Mouse (Mus musculus): Measurements from ENCODE around the gene Mrfap1.
"Not testable (repeated sequence)": the region's sequence is repeated elsewhere in the genome, so short reads cannot be mapped to it uniquely, and the experiment has no call there.

The Mrfap1 gene

DNA sequence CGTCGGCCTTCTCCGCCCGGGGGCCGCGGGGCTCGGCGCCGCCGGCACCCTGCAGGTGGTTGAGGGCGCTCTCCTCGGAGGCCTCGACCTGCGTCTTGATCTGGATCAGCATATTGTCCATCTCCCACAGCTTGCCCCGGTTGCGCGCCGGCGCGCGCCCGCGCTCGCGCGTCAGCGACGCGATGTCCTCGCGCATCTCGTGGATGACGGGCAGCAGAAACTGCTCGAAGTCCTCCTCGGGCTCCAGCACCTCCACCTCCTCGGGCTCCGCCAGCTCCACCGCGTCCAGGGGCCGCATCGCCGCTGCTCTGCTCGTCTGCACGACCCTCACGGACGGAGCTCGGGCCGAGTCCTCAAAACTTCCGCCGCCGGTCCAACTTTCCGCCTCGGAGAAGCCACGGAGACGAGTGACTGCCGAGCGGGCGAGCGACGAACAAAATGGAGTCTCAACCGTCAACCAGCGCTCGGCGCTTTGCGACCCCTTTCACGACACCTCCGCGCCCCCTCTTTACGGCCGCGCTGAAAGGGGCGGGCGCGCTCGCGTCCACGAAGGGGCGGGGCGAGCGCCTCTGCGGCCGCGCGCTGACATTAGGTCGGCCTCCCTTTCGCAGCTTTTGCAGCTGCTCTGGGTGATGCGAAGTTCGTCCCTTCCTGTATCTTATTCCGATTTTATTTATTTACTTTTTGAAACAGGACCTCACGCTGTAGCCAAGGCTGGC is at the start of gene Mrfap1:
TSS of gene Mrfap1 (minus strand) at position 477 of the 719 bp plus-strand sequence.
- in situ Hi-C loops (cut with MseI, MboI), result not testable (repeated sequence)

DNA sequence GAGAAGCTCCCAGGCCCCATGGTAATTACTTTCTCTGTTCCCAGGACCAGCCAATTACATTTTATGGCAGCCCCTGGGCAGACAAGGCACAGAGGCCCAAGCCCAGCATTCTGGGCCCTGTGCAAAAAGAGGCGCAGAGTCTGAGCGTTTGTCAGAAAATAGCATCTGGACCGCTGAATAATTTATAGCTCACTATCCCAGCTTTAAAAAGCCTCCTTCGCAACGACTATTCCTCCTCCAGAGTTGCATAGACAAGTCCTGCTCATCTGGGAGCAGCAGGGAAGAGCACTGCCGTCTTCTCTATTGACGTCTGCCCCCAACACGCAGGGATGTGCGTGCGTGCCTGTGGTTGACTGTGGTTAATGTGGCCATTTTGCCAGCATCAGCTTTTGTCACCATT is 47.9 kb upstream of the Mrfap1 start:
- in situ Hi-C loops (cut with MseI, MboI), result no loop called here

DNA sequence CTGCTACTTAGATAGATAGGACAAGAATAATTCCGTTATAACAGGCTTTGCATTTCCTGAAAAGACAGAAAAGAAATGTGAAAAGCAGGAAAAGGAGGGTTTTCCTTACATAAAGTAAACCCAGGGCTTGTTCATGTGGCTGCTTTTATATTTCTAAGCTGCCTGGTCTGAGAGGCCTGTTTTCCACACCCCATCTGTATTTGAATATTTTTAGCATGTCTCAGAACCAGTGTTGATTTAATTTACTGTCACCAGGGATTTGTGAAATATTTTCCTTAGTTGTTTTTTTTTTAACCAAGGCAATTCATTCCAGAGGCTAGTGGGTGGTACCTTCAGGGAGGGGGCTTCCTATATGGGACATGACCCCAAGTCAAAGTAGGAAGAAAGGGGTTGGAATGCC is 45.1 kb upstream of the Mrfap1 start:
- in situ Hi-C loops (cut with MseI, MboI), result no loop called here

DNA sequence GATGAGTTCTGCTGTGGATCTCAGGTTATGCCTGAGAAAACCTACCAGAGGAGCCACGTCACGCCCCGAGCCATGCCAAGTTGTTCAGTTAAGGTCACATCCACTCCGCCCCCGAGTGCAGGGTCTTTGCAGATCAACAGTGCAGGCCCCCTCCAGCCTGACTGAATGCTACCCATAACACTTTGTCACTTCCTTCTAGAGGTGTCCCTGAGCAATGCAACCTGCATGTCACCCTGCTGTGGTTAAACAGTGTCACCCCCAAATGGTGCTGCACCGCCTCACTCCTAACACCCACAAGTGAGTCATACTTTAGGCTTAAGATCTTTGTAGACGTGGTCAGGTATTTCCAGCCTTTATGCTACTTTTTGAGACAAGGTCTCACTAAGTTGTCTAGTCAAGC is 43.5 kb upstream of the Mrfap1 start:
- in situ Hi-C loops (cut with MseI, MboI), result no loop called here

DNA sequence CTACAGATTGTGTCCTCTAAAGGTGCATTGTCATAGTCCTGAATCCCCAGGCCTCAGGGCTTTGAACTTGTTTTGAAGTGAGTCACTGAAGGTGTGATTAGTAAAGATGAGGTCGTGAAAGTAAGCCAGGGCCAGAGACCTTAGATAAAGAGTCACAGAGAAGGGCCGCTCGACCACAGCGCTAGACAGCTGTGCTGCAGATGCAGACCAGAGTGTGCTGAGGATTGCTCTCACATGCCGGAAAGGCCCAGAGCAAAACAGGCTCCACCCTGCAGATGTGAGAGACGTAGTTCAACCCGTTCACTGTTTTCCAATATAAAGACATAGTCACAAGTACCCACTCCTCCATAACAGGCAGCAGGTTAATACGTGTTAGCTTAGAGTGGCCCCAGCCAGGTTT is 43.0 kb upstream of the Mrfap1 start:
- in situ Hi-C loops (cut with MseI, MboI), result no loop called here

DNA sequence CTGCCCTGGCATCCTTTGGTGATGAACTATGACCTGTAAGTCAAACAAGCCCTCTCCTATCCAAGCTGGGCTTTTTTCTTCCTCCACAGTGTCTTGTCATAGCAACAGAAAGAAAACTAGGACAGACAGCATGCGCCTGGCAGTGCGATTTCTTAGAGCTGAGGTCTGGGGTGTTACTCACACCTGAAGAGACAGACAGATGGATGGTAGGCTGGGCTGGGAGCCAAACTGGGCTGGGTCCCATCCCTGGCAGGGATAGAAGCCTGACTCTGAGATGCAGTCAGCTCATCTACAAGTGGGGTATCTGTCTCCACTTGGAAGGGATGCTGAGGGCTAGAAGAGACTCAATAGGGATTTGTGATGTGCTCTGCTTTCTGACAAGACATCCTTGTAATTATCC is 42.5 kb upstream of the Mrfap1 start:
- in situ Hi-C loops (cut with MseI, MboI), result no loop called here

DNA sequence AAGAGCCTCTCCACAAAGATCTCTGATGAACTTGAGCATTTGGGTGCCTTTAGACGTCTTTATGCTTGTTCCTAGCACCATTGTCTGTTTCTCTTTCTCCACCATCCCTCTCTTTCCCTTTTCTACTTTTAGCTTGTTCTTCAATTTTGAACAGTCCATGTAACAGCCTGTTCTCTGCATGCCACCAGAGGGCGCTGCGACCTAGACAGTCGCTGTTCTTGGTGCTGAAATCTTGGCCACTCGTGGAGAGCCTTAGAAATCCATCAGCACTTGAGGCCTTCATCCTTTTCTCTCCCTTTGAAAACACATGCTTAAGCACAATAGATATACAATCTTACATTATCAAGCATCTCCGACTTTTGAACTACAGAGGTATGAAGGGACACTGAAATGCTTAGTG is 39.4 kb upstream of the Mrfap1 start:
- in situ Hi-C loops (cut with MseI, MboI), result no loop called here

DNA sequence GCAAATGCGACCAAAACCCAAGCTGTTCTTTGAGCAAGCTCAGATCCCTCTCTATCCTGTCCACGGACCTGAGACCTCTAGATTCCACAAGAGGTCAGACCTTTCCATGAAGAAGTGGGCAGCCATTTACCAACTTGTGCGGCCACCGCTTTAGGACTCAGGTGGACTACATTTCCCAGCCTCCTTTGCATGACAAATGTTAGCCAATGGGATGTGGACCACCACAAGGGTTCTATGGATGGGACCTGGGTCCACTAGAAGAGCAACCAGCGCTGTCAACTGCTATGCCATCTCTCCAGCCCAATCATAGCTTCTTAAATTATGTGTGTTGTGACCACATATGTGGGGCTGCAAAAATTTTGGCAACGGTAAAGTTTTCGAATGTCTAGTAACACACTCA is 34.7 kb upstream of the Mrfap1 start:
- in situ Hi-C loops (cut with MseI, MboI), result no loop called here

DNA sequence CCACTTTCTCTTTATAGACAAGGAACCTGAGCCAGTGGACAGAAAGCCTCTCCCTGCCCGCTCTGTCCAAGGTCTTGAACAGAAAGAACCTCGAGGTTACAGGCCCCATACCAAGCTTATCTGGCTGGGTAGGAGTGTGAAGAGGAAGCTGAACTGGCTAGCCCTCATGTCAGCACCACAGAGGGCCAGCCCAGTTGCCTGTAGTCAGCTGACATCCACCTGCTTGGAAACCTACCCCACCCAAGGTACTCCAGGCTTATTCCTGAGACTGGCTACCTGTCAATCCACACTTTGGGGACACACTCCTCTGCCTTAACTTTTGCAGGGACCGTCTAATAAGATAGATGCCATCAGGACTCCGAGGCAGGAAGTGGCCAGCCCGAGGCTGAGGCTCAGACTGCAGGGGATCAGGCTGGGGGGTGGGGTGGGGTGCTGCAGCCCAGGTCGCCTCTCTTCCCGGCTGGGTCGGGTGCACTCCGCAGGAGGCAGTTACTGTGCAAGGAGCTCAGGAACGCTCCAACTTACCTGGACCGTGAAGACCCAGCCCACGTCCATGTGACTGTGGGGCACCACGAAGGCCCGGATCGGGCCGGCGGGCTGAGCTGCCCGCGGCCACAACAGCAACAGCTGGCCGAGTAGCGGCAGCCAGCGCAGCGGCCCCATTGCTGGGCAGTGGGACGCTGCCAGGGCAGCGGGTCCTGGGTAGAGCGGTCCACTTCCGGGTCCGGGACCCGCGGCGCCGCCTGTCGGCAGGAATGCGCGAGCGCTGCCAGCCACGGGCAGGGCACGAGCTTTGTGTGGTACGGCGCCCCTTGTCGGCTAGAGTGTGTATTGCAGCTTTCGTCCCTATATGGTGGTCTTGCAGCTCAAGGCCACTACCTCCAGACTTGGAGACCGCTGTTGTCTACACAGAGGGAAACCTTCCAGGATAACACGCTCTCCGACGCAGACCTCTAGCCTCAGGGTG is 33.6 kb upstream of the Mrfap1 start, which contains the start of gene Man2b2:
TSS of gene Man2b2 (minus strand) at position 741 of the 967 bp plus-strand sequence.
- in situ Hi-C loops (cut with MseI, MboI), result no loop called here

DNA sequence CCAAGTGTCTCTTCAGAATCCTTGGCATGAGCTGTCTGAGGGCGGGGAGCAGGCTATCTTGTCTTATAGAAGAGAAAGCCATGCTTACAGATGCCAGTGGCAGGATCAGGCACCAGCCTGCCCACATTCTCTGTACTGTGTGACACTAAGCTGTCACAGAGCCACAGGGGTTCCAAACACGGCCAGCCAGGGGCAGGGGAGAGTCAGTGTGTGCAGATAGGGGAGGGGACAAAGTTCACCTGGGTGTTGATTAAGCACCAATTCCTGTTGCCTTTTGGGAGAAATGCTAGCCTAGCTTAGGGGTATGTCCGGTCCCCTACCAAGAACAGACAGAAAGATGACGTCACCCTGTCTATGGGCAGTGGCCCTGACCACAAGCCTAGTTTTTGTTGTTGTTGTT is 32.5 kb upstream of the Mrfap1 start:
- in situ Hi-C loops (cut with MseI, MboI), result no loop called here

DNA sequence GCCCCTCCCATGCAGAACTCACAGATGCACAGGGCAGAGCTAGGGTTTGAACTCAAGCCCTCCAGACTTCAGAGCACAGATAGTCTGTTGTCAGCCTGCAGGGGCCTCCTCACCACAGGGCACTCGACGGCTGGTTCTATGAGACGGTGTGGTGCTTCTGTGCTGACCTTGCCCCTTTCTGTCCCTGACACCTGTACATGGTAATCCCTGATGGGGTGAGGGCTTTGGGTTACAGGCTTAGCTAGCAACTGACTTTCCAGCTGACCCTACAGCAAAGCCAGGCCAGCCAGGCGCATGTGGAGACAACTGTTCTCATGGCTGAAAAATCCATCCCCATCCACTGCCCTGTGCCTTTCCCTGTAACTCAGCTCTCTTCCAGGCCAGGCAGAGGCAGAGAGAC is 26.3 kb upstream of the Mrfap1 start:
- in situ Hi-C loops (cut with MseI, MboI), result no loop called here

DNA sequence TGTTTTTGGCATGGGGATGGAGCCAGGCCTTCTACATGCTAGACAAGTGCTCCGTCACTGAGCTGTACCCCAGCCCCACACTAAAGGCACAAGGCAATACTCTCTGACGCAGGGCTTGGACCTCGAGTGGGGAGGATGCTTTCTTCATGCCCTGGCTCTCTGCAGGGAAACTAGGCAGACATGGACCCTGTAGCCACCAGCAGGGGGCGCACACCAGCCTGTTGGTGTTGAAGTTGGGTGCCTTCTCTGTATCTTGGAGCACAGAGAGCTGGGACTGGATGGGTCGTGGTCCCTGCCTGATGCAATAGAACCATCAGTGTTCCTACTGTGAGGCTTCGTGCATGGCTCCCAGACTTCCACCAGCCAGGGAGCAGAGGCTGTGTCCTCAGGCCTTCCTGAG is 23.6 kb upstream of the Mrfap1 start:
- in situ Hi-C loops (cut with MseI, MboI), result no loop called here

DNA sequence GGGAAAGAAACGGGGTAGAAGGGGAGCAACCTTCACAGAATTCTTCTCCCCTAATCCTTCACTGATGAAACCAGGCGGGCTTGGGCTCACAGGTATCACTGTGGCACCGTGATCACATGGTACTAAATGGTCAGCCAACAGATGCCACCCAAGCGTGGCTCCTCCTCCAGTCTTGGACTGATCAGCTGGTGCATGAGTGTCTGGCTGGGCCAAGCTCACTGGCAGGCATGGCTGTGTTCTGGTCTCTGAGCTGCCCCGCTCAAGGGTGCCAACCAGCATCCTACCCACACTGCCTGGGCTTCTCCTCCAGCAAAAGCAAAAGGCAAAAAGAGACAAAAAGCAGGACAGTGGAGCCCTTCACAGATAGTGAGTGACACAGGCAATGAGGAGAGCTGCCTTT is 23.2 kb upstream of the Mrfap1 start:
- in situ Hi-C loops (cut with MseI, MboI), result no loop called here

DNA sequence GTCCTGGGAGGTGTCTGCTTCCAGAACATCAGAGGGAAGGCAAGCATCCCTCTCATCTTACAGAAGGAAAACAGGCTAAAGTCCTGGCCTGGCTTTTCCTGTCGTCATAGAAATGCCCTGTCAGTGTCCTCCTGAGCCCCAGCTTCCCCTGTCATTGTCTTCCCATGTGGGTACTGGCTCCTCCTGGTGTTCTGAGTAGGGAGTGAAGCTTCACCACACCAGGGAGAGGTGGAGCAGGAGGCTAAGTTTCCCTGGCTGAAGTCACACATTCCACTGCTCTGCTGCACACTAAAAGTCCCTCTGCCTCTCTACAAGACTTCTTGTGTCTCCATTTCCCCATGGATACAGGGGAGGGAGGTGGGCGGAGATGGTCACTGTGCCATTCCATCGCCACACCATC is 21.2 kb upstream of the Mrfap1 start:
- in situ Hi-C loops (cut with MseI, MboI), result no loop called here

DNA sequence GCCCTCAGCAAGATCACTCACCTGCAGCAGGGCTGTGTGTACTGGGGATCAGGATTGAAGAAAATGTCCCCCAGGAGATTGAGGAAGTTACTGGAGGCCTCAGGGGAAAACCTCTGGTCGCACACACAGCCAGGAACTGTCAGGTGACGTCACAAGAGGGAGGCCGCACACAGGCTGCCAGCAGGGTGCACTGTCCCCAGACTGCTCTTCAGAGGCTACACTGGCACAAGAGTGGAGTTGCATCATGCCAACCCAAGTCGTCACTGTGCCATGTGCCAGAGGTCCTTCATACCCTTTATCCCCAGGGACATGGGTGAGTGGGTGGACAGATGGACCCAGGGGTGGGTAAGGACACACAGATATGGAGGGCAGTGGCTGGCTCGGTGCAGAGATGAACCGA is 18.0 kb upstream of the Mrfap1 start:
- in situ Hi-C loops (cut with MseI, MboI), result no loop called here

DNA sequence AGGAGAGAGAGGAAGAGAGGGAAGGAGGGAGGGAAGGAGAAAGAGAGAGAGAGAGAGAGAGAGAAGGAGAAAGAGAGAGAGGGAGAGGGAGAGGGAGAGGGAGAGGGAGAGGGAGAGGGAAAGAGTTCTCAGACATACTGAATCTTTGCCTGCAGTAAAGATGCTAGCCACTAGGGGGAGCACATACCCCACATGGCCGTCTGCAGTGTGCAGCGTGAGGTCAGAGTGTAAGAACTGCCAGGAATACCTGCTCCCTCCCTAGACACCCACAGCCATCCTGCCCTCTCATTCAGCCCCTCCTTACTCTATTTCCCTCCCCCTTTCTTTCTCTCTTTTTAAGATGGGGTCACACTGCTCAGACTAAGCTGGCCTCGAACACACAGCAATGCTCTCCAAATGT is 14.8 kb upstream of the Mrfap1 start:
- in situ Hi-C loops (cut with MseI, MboI), result no loop called here

DNA sequence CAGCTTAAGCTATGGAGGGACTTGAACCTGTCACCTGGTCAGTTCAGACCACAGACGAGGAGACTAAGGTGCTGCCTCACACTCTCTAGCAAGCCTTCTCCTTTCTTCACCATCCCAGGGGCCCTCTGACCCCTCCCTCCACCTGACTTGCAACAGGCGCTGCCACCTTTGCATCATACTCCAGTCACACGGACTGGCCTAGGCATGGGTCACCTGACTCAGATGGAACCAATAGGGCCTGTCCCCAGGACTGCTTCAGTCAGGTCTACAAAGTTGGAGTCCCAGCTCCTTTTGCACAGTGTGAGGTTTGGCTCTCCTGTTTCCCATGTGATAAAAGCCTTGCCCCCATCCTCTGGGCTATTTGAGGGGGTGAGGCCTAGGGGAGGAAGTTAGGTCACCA is 14.1 kb upstream of the Mrfap1 start:
- in situ Hi-C loops (cut with MseI, MboI), result no loop called here

DNA sequence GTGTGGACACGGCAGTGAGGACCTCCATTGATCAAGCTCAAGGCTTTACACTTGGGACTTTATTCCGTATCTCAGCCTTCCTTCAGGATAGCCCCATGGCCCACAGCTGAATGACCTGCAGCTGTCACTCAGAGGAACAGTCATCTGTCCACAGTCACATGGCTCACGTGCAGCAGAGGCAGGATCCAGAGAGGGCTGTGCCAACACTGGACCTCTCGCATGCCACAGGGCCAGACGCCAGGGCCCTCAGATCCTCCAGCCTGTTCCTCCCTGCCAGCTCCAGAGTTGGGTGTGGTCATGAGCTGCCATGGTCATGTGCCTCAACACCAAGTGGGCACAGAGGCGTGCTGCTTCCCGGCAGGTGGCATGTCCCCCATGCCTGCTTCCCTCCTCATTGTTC is 12.6 kb upstream of the Mrfap1 start:
- in situ Hi-C loops (cut with MseI, MboI), result loop anchor here in 1 of 2 experiments (5.0 kb wide), 1 partner anchor 52 kb away; no protein-coding TSS in a partner anchor

DNA sequence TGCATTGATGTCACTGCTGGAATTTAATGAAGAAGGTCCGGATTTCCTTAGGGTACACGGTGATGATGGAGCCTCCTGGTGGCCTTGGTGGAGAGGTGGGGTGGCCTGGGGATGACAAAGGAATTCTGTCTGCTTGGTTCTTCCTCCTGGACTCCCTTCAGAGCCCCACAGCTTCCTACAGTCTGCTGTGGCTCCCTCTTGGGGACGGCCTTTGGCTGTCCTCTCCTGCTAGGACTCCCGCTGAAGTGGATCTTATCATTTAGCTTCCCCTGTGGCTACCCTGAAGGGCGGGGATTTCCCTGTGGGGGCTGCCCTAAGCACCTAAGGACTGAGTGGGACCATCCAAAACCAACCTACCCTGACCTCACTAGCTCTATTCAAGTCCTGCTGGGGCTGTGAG is 10.5 kb upstream of the Mrfap1 start:
- in situ Hi-C loops (cut with MseI, MboI), result loop anchor here in 1 of 2 experiments (5.0 kb wide), 1 partner anchor 50 kb away; no protein-coding TSS in a partner anchor

DNA sequence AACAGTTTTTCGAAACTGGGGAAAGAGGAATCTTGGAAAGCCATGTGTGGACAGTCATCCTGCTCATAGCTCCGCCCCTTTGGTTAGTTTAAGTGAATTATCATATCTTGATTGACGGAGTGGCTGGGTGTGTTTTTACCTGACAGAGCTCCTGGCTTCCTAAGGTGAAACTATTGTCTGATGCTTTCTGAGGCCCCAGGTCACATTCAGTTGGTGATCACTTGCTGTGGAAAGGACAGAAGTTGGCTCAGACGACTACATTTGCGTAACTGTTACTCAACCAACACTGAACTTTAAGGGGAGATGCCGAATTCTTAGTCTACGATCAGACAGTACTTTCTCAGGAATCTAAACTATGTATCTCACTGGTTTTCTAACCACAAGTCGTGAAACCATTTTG is 719 bp upstream of the Mrfap1 start:
- in situ Hi-C loops (cut with MseI, MboI), result no loop called here

DNA sequence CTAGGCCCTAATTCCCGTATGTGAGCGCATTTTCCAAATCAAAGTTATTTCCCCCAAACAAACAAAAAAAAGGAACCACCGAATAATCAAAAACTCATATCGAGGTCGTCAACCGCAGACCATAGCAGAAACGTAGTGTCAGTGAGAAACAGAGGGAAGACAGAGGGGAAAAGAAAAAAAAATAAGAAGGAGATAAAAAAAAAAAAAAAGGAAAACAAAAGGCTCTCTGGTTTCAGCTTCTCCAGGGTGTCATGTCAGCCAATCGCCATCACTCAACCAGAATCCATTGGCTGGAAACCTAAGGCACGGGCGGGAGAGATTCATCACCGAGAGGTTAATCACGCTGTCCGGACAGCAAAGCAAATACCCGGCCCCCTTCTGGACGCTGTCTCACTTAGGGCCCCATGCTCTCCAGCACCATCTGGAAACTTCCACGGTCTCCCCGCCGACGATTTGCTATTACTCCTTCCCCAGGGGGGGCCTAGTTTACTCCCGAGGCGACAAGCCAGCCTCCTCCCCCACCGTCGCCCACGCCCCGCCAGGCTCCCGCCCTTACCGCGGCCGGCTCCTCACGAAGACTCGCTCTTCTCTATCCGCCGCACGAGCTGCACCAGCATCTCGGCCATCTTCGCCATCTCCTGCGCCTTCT is 801 bp downstream of the Mrfap1 start:
- in situ Hi-C loops (cut with MseI, MboI), result not testable (repeated sequence)

DNA sequence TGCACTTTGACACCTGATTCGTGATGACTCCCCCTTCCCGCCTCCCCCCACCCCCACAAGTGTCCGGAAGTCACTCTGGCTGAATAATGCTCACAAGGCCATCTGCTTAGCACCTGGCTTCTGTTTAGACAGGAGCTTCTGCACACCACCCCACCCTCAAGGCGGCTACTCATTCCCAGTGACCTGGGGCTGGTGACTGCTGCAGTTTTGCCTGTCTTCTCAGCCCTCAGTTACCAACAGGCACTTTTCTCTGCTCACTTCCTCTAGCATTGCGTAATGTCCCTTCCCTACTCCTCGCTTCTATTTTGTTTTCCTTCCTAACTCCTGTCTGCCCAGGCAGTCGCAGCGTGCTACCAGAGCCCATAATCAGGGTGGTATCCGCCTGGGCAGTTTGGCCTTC is 4.7 kb downstream of the Mrfap1 start:
- in situ Hi-C loops (cut with MseI, MboI), result no loop called here
